Mouse (Mus musculus) intestine, embryonic 14.5 days (tissue): ENCODE results near the gene Grn. TPM values are rescaled to one million over a fixed set of nuclear protein-coding genes. Genes with fewer than 3 reads are reported as not detected.

Experiments
- ATAC-seq: fragments of 200-750 bp; cut with Nextera tagmentation; replicated peaks from 2 replicates; pipeline ENCODE4 v1.8.0; 2017; ENCODE audit warnings: low read depth, moderate number of reproducible peaks, moderate TSS enrichment, moderate library complexity; ENCODE audit not compliant: low FRiP score, low TSS enrichment
- DNase-seq: peaks from one replicate; pipeline ENCODE4 v3.0.0-alpha.2; 2018; ENCODE audit warnings: low spot score
- H3K27ac ChIP-seq: fragments of 300-500 bp; sonication (generic); 2 replicates; pipeline ENCODE4 v1.5.1; 2014; ENCODE audit warnings: low read depth, mild to moderate bottlenecking, control low read depth
- H3K27me3 ChIP-seq: fragments of 300-500 bp; sonication (generic); replicated peaks from 2 replicates; pipeline ENCODE4 v1.6.1; 2014; ENCODE audit warnings: low read length, control low read depth; ENCODE audit not compliant: control insufficient read depth, insufficient read depth
- H3K36me3 ChIP-seq: fragments of 300-500 bp; sonication (generic); 2 replicates; pipeline ENCODE4 v1.6.1; 2014; ENCODE audit warnings: low read length, control low read depth; ENCODE audit not compliant: control insufficient read depth, insufficient read depth
- H3K4me1 ChIP-seq: fragments of 300-500 bp; sonication (generic); replicated peaks from 2 replicates; pipeline ENCODE4 v1.6.1; 2014; ENCODE audit warnings: low read length, control low read depth, mixed read lengths; ENCODE audit not compliant: control insufficient read depth, insufficient read depth
- H3K4me2 ChIP-seq: fragments of 300-500 bp; sonication (generic); 2 replicates; pipeline ENCODE4 v1.6.1; 2014; ENCODE audit warnings: low read length
- H3K4me3 ChIP-seq: fragments of 300-500 bp; sonication (generic); 2 replicates; pipeline ENCODE4 v1.5.1; 2014; ENCODE audit warnings: low read depth, low read length, control low read depth, mixed read lengths
- H3K9ac ChIP-seq: fragments of 300-500 bp; sonication (generic); 2 replicates; pipeline ENCODE4 v1.6.1; 2014; ENCODE audit warnings: mild to moderate bottlenecking, low read length
- H3K9me3 ChIP-seq: fragments of 300-500 bp; sonication (generic); 2 replicates; pipeline ENCODE4 v1.6.1; 2016; ENCODE audit warnings: low read length, control low read depth; ENCODE audit not compliant: control insufficient read depth
- WGBS: fragments of 180-500 bp; shearing (Covaris S2); extraction: QIAGEN DNeasy Blood & Tissue Kit; methylation state at CpG from one replicate; pipeline ENCODE4 v1.1.7; 2014; 5-methylcytosine and 5-hydroxymethylcytosine counted together
- polyA plus RNA-seq: library from polyadenylated mRNA; unstranded; fragments of >200 nt; fragmentation: Nextera tagmentation; extraction: Ambion mirVana; gene quantifications from 2 replicates; pipeline ENCODE4 v1.2.1, GENCODE M21; 2014

Gene Grn
- polyA plus RNA-seq, 1 experiment from 2014 or later: 115 TPM

- peak overlapping the region; percentile 94 for H3K9ac ChIP-seq
- no peaks in the 10 kb centered on the region for H3K9me3 ChIP-seq
- H3K4me2 ChIP-seq: peak overlapping the region; percentile 75
- H3K36me3 ChIP-seq: peaks cover 9% of the 10 kb centered on the region; the same call in 1 of the 2 replicates
- H3K27me3 ChIP-seq: peaks cover 4% of the 10 kb centered on the region; the same call in 1 of the 2 replicates
- H3K4me1 ChIP-seq: peaks cover 37% of the 10 kb centered on the region
- 2% methylated on average over 47 of the region's 49 CpGs for WGBS
- peak overlapping the region; percentile 90 for H3K27ac ChIP-seq
- ATAC-seq (peak; percentile 48), DNase-seq (peak; percentile 83)
- peak overlapping the region; percentile 86 for H3K4me3 ChIP-seq
Measured at GRCm38 (mm10) chr11:102446581-102447461, 16.7 kb downstream of the Grn start.

GRCm38 (mm10) chr11:102447497-102447896 lies 17.4 kb downstream of the Grn start, which contains the start of gene Fam171a2:
Fam171a2 (minus strand) TSS chr11:102447682.
- Histone ChIP-seq H3K36me3 (peaks cover 2% of the 10 kb centered on the region; the same call in 1 of the 2 replicates), H3K4me3 (peak within 1 kb of the TSS; percentile 86), H3K27ac (peak within 1 kb of the TSS; percentile 90), H3K4me1 (peaks cover 37% of the 10 kb centered on the region), H3K9ac (peak within 1 kb of the TSS; percentile 94), H3K4me2 (peak within 1 kb of the TSS; percentile 75), H3K9me3 (no peaks in the 10 kb centered on the region), H3K27me3 (peaks cover 4% of the 10 kb centered on the region; the same call in 1 of the 2 replicates)
- WGBS: 0% methylated on average over 33 of the region's 40 CpGs
- DNase-seq (peak; percentile 95), ATAC-seq (peak; percentile 72; the same call in 1 of the 2 replicates)

GRCm38 (mm10) chr11:102448327-102448726 lies 18.2 kb downstream of the Grn start:
- peaks cover 37% of the 10 kb centered on the region for H3K4me1 ChIP-seq
- peaks cover 4% of the 10 kb centered on the region; the same call in 1 of the 2 replicates for H3K27me3 ChIP-seq
- no peak overlapping the region for H3K27ac ChIP-seq
- no peaks in the 10 kb centered on the region for H3K36me3 ChIP-seq
- DNase-seq (no peak), ATAC-seq (no peak)
- H3K9ac ChIP-seq: no peak overlapping the region
- no peak overlapping the region for H3K4me3 ChIP-seq
- no peaks in the 10 kb centered on the region for H3K9me3 ChIP-seq
- H3K4me2 ChIP-seq: no peak overlapping the region
- WGBS: 13% methylated on average over 8 of the region's 8 CpGs

- Histone ChIP-seq H3K27me3 (peaks cover 4% of the 10 kb centered on the region; the same call in 1 of the 2 replicates), H3K27ac (no peak overlapping the region), H3K4me3 (no peak overlapping the region), H3K36me3 (no peaks in the 10 kb centered on the region), H3K9ac (no peak overlapping the region), H3K9me3 (no peaks in the 10 kb centered on the region), H3K4me1 (peaks cover 35% of the 10 kb centered on the region), H3K4me2 (no peak overlapping the region)
- DNase-seq (no peak), ATAC-seq (no peak)
- 44% methylated on average over 17 of the region's 17 CpGs for WGBS
Measured at GRCm38 (mm10) chr11:102449043-102450008, 19.2 kb downstream of the Grn start.

- H3K4me1 ChIP-seq: peaks cover 15% of the 10 kb centered on the region
- ATAC-seq (no peak), DNase-seq (no peak)
- no peak overlapping the region for H3K27ac ChIP-seq
- peaks cover 4% of the 10 kb centered on the region for H3K27me3 ChIP-seq
- H3K9ac ChIP-seq: no peak overlapping the region
- H3K4me3 ChIP-seq: no peak overlapping the region
- no peaks in the 10 kb centered on the region for H3K36me3 ChIP-seq
- H3K9me3 ChIP-seq: no peaks in the 10 kb centered on the region
- WGBS: 14% methylated on average over 10 of the region's 10 CpGs
- no peak overlapping the region for H3K4me2 ChIP-seq
Measured at GRCm38 (mm10) chr11:102453131-102453530, 23.0 kb downstream of the Grn start.

GRCm38 (mm10) chr11:102455740-102456396 lies 25.8 kb downstream of the Grn start:
- 0 out of 2 replicates have a peak, but pooled peaks cover 6% of the 10 kb centered on the region for H3K4me1 ChIP-seq
- ATAC-seq (peak; percentile 92), DNase-seq (peak; percentile 93)
- peak overlapping the region; percentile 38 for H3K27ac ChIP-seq
- H3K9me3 ChIP-seq: no peaks in the 10 kb centered on the region
- H3K4me2 ChIP-seq: peak overlapping the region; percentile 82
- peak overlapping the region; percentile 42 for H3K9ac ChIP-seq
- under 1% methylated on average over 39 of the region's 40 CpGs for WGBS
- H3K36me3 ChIP-seq: no peaks in the 10 kb centered on the region
- H3K27me3 ChIP-seq: peaks cover 3% of the 10 kb centered on the region; the same call in 1 of the 2 replicates
- H3K4me3 ChIP-seq: peak overlapping the region; percentile 49

- ATAC-seq (no peak), DNase-seq (no peak)
- Histone ChIP-seq H3K4me2 (no peak overlapping the region), H3K4me1 (0 out of 2 replicates have a peak, but pooled peaks cover 3% of the 10 kb centered on the region), H3K27ac (no peak overlapping the region), H3K9me3 (no peaks in the 10 kb centered on the region), H3K4me3 (no peak overlapping the region), H3K9ac (no peak overlapping the region), H3K27me3 (peaks cover 13% of the 10 kb centered on the region; the same call in 1 of the 2 replicates), H3K36me3 (no peaks in the 10 kb centered on the region)
- WGBS: 60% methylated on average over 16 of the region's 16 CpGs
Measured at GRCm38 (mm10) chr11:102460541-102460940, 30.4 kb downstream of the Grn start.
